Mouse (Mus musculus) liver, embryonic 11.5 days (tissue): Measurements from ENCODE around the gene Cblc. TPM values are rescaled to one million over a fixed set of nuclear protein-coding genes. Genes with fewer than 3 reads are reported as not detected.
A peak's percentile ranks its signal among the peaks of the same experiment; 100 is the strongest.

Experiments used
- ATAC-seq: fragments of 200-750 bp; cut with Nextera tagmentation; replicated peaks from 2 replicates; pipeline ENCODE4 v1.8.0; 2017; ENCODE audit warnings: moderate number of reproducible peaks, mild to moderate bottlenecking, moderate TSS enrichment, moderate library complexity; ENCODE audit not compliant: low FRiP score
- DNase-seq: peaks from one replicate; pipeline ENCODE4 v3.0.0-alpha.2; 2017; ENCODE audit warnings: low spot score
- H3K27ac ChIP-seq: fragments of 300-500 bp; sonication (generic); 2 replicates; pipeline ENCODE4 v1.5.1; 2014; ENCODE audit warnings: mild to moderate bottlenecking, low read depth, low read length, control low read depth
- H3K27me3 ChIP-seq: fragments of 300-500 bp; sonication (generic); replicated peaks from 2 replicates; pipeline ENCODE4 v1.6.1; 2014; ENCODE audit warnings: low read length, mixed read lengths; ENCODE audit not compliant: control insufficient read depth, insufficient read depth
- H3K36me3 ChIP-seq: fragments of 300-500 bp; sonication (generic); 2 replicates; pipeline ENCODE4 v1.6.1; 2014; ENCODE audit warnings: mild to moderate bottlenecking, low read length, moderate library complexity, mixed read lengths; ENCODE audit not compliant: control insufficient read depth, insufficient read depth
- H3K4me1 ChIP-seq: fragments of 300-500 bp; sonication (generic); replicated peaks from 2 replicates; pipeline ENCODE4 v1.6.1; 2014; ENCODE audit warnings: low read length, mixed read lengths; ENCODE audit not compliant: control insufficient read depth, insufficient read depth
- H3K4me2 ChIP-seq: fragments of 300-500 bp; sonication (generic); 2 replicates; pipeline ENCODE4 v1.6.1; 2014; ENCODE audit warnings: mild to moderate bottlenecking, control low read depth, moderate library complexity
- H3K4me3 ChIP-seq: fragments of 300-500 bp; sonication (generic); 2 replicates; pipeline ENCODE4 v1.5.1; 2014; ENCODE audit warnings: low read depth, low read length, control low read depth
- H3K9ac ChIP-seq: fragments of 300-500 bp; sonication (generic); 2 replicates; pipeline ENCODE4 v1.6.1; 2014; ENCODE audit warnings: low read depth, low read length, control low read depth
- H3K9me3 ChIP-seq: fragments of 300-500 bp; sonication (generic); 2 replicates; pipeline ENCODE4 v1.6.1; 2016; ENCODE audit warnings: low read length, inconsistent platforms, mixed read lengths; ENCODE audit not compliant: control insufficient read depth
- WGBS: fragments of 180-500 bp; shearing (Covaris S2); extraction: QIAGEN DNeasy Blood & Tissue Kit; methylation state at CpG from one replicate; pipeline ENCODE4 v1.1.7; 2014; 5-methylcytosine and 5-hydroxymethylcytosine counted together
- polyA plus RNA-seq: library from polyadenylated mRNA; unstranded; fragments of >200 nt; fragmentation: Nextera tagmentation; extraction: Ambion mirVana; gene quantifications from 2 replicates; pipeline ENCODE4 v1.2.1, GENCODE M21; 2014

The Cblc gene
- polyA plus RNA-seq, 1 experiment from 2014 or later, result 1.4 TPM

DNA sequence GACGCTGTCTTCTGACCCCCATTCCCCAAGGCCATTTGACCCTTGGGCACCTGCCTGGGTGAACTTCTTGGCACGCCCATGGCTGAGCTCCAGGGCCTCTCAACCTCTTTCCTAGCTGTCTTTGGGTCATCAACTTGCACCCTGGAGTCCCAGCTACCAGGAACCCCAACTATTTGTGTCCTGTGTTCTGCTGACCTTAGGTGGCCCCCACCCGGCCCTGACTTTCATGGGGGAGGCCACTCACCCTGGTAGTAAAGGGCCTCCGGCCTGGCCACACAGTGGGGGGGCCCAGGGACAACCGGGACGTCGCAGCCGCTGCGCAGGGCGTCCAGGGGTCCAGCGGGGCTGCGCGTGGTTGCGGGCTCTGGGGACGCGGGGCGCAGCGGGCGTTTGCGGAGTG is 25.6 kb upstream of the Cblc start:
- Histone ChIP-seq H3K36me3 (no peaks in the 10 kb centered on the region), H3K9me3 (peaks cover 2% of the 10 kb centered on the region; the same call in 1 of the 2 replicates), H3K4me3 (peak overlapping the region; percentile 44), H3K4me1 (peaks cover 13% of the 10 kb centered on the region), H3K9ac (peak overlapping the region; percentile 57), H3K27ac (no peak overlapping the region), H3K4me2 (peak overlapping the region; percentile 66), H3K27me3 (peaks cover 15% of the 10 kb centered on the region)
- 7% methylated on average over 20 of the region's 20 CpGs for WGBS
- DNase-seq (no peak), ATAC-seq (no peak)

DNA sequence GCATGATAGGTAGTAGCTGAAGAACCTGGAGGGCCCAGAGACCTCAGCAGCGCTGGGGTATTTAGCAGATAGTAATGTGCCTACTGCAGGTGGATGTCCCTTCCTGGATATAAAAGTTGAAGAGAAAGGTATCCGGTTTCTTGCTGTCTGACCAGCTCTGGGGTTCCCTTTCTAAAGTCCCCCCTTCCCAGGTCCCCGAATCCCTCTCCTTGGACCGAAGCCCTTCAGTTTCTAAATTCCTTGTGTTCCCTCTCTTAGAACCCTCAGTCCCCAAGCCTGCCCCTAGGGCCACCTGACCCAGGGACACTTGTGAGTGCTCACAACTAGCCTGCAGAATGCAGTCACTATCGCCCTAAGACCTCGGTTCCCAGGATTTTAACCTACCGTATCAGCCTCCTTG is 25.0 kb upstream of the Cblc start:
- H3K4me2 ChIP-seq, result peak overlapping the region; percentile 66
- H3K4me3 ChIP-seq, result 0 out of 2 replicates have a peak overlapping the region, but pooled peaks have one; percentile 44
- H3K4me1 ChIP-seq, result peaks cover 17% of the 10 kb centered on the region
- no peaks in the 10 kb centered on the region for H3K36me3 ChIP-seq
- DNase-seq (no peak), ATAC-seq (no peak)
- H3K27me3 ChIP-seq, result peaks cover 15% of the 10 kb centered on the region
- 65% methylated on average over 7 of the region's 7 CpGs for WGBS
- no peak overlapping the region for H3K9ac ChIP-seq
- H3K9me3 ChIP-seq, result peaks cover 2% of the 10 kb centered on the region; the same call in 1 of the 2 replicates
- no peak overlapping the region for H3K27ac ChIP-seq

DNA sequence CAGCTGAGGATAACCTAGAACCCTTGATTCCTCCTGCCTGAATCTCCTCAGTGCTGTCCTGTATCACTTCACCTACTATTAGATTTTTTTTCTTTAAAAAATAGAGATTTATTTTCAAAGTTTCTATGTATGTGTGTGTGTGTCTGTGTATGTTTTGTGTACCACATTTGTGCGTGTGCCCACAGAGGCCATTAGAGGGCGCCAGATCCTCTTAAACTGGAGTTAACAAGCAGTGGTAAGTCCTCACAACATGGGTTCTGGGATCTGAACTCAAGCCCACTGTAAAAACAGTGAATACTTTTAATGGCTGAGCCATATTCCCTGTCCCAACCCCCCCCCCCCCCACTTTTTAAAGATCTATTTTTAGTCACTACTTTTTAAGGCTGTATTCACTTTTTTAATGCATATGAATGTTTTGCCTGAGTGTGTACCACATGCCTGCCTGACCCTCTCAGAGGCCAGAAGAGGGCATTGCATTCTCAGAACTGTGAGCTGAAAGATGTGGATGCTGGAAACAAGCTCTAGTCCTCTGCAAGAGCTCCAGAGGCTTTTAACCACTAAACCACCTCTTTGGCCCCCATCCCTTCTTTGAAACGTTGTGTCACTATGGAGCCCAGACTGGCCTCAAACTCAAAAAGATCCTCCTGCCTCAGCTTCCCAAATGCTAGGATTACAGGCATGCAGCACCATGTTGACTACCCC is 23.9 kb upstream of the Cblc start:
- H3K4me3 ChIP-seq, result no peak overlapping the region
- H3K9ac ChIP-seq, result no peak overlapping the region
- no peak overlapping the region for H3K27ac ChIP-seq
- peaks cover 23% of the 10 kb centered on the region for H3K4me1 ChIP-seq
- no peak overlapping the region for H3K4me2 ChIP-seq
- DNase-seq (no peak), ATAC-seq (no peak)
- peaks cover 15% of the 10 kb centered on the region for H3K27me3 ChIP-seq
- H3K36me3 ChIP-seq, result no peaks in the 10 kb centered on the region
- 70% methylated on average over 3 of the region's 3 CpGs for WGBS
- peaks cover 2% of the 10 kb centered on the region; the same call in 1 of the 2 replicates for H3K9me3 ChIP-seq

DNA sequence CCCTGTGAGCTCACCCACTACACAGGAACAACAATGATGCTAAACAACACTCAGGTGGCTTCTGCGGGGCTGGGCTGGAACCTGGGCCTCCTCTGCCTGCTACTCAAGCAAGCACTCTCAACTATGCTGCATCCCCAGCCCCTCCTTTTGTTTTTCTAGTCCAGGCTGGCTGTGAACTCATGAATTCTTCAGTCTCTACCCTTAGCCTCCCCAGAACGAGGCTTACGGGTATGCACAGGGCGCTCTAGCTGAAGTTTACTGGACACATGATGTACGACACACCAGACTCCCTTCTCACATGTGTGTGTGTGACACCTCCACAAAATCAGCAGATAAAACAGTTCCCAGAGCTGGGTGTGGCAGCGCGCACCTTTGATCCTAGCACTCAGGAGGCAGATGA is 22.3 kb upstream of the Cblc start:
- no peak for ATAC-seq
- no peak for DNase-seq
- 74% methylated on average over 7 of the region's 7 CpGs for WGBS

DNA sequence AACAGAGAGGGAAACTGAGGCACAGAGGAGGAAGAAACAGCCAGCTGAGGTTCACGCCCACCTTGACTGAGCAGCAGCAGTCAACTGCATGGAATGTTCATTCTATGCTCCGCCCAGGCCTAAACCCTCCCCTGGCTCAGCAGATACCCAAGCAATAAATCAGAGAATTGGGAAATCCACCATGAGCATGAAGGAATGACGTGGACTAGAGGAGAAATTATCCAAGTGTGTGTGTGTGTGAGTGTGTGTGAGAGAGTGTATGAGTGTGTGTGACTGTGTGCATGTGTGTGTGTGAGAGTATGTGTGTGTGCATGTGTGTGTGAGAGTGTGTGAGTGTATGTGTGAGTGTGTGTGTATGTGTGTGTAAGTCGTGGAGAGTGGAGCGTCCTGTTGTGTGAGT is 21.8 kb upstream of the Cblc start:
- Histone ChIP-seq H3K27me3 (peaks cover 15% of the 10 kb centered on the region), H3K27ac (no peak overlapping the region), H3K9ac (no peak overlapping the region), H3K4me3 (no peak overlapping the region), H3K4me1 (peaks cover 16% of the 10 kb centered on the region), H3K4me2 (no peak overlapping the region), H3K9me3 (peaks cover 2% of the 10 kb centered on the region; the same call in 1 of the 2 replicates), H3K36me3 (no peaks in the 10 kb centered on the region)
- DNase-seq, result no peak
- 67% methylated on average over 5 of the region's 5 CpGs for WGBS
- ATAC-seq, result no peak

More for the DNA sequence above, 22.3 kb upstream of the Cblc start:
- no peak overlapping the region for H3K9ac ChIP-seq
- no peak overlapping the region for H3K4me2 ChIP-seq
- H3K9me3 ChIP-seq, result peaks cover 2% of the 10 kb centered on the region; the same call in 1 of the 2 replicates
- peaks cover 20% of the 10 kb centered on the region for H3K4me1 ChIP-seq
- H3K36me3 ChIP-seq, result no peaks in the 10 kb centered on the region
- no peak overlapping the region for H3K4me3 ChIP-seq
- H3K27me3 ChIP-seq, result peaks cover 15% of the 10 kb centered on the region
- H3K27ac ChIP-seq, result no peak overlapping the region

DNA sequence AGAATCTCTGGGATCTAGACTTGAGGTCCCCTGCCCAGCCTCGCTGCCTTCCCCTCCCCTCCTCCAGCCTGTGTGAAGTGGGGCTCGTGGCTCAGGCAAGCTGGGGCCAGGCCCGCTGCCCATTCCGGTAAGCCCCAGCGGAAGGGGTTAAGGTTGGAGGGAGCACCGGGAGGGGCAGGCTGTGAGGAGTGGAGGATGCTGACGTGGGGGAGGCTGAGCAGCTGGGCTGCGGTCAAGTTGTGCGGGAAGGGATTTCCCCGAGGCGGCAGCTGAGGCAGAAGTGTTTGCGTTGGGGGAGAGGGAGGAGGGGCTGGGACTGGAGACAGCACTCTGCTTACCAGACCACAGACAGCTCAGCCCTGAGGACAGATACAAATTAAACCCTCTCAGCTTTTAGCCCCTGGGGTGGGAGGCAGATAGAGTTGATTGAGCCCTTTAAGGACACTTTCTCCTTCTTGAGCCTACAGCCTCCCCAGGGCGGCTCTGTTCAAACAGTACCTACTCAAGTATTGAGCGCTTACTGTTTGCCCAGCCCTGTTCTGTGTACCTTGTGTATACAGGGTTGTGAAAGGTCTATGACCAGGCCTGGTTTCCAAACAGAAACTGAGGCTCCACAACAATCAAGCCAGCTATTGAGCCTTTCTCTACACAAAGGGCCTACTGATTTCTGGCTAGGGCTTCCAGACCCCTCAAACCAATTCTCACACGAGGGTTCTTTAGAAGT is 20.9 kb upstream of the Cblc start:
- peak overlapping the region; percentile 34; the same call in 1 of the 2 replicates for H3K27ac ChIP-seq
- 8% methylated on average over 15 of the region's 15 CpGs for WGBS
- peak overlapping the region; percentile 58 for H3K4me2 ChIP-seq
- H3K9ac ChIP-seq, result no peak overlapping the region
- peak; percentile 73 for DNase-seq
- H3K4me3 ChIP-seq, result peak overlapping the region; percentile 28; the same call in 1 of the 2 replicates
- no peaks in the 10 kb centered on the region for H3K36me3 ChIP-seq
- H3K9me3 ChIP-seq, result peaks cover 2% of the 10 kb centered on the region; the same call in 1 of the 2 replicates
- H3K4me1 ChIP-seq, result peaks cover 14% of the 10 kb centered on the region
- peak; percentile 61 for ATAC-seq
- H3K27me3 ChIP-seq, result peaks cover 14% of the 10 kb centered on the region

DNA sequence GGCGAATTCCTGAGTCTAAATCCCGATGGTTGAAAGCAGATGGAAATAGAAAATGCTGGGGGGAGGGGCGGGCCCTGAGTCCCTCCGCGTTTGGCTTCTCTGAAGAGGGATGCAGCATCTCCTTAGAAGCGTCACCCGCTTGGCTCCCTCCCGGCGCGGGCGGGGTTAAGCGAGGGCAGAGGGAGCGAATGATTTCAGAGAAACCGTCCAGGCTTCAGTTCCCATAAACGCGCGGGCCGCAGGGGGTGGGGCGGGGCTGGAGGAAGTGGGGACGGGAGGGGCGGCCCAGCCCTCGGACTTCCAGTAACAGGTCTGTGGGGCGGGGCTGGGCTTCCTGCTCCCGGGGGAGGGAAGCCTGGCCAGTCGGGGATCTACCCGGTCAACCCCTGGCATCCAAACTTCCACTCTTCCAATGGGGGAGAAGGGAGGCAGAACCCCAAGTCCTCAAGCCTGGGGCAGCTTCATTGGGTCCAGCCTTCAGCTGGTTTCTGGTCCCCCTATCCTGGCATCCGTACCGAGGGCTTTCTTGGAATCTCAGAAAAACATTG is 19.7 kb upstream of the Cblc start:
- Histone ChIP-seq H3K4me2 (peak overlapping the region; percentile 58), H3K9me3 (peaks cover 2% of the 10 kb centered on the region; the same call in 1 of the 2 replicates), H3K36me3 (no peaks in the 10 kb centered on the region), H3K4me1 (peaks cover 12% of the 10 kb centered on the region), H3K4me3 (peak overlapping the region; percentile 28), H3K27ac (no peak overlapping the region), H3K9ac (no peak overlapping the region), H3K27me3 (peaks cover 11% of the 10 kb centered on the region)
- peak; percentile 83 for DNase-seq
- peak; percentile 60 for ATAC-seq
- WGBS, result under 1% methylated on average over 28 of the region's 28 CpGs

DNA sequence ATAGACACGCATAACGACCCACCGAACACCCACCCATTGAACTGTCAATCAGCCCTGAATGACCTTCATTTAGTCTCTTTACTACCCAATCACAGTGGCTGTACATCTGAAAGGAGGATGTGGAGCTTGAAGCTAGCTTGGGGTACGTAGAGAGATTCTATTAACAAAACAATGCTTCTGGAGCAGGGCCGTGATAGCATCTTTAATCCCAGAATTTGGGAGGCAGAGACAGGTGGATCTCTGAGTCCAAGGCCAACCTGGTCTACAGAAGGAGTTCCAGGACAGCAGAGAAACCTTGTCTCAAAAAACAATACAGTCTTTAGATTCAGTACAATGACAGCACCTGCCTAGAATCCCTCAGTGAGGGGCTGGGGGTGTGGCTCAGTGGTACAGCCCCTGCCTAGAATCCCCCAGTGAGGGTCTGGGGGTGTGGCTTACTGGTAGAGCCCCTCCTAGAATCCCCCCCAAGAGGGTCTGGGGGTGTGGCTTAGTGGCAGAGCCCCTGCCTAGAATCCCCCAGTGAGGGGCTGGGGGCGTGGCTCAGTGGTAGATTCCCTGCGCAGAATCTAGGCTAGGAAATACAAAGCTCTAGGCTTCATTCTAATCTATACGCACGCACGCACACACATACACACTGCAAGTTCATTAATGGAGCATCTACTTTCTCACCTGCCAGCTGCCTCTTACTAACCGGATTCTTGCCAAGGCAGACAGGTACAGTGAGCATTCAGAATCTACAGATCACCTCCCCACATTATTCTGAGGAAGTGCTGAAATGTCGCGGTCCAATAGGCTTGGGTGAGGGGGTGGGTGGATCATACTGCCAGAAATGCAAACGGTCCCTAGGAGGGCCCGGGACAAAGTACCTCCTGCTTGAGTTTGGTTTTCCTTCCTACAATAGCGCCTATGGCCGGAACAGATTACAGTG is 19.0 kb upstream of the Cblc start:
- H3K4me1 ChIP-seq, result peaks cover 15% of the 10 kb centered on the region
- H3K27ac ChIP-seq, result no peak overlapping the region
- no peaks in the 10 kb centered on the region for H3K36me3 ChIP-seq
- WGBS, result 32% methylated on average over 17 of the region's 17 CpGs
- DNase-seq (no peak), ATAC-seq (peak; percentile 30)
- peaks cover 14% of the 10 kb centered on the region for H3K27me3 ChIP-seq
- peaks cover 2% of the 10 kb centered on the region; the same call in 1 of the 2 replicates for H3K9me3 ChIP-seq
- peak overlapping the region; percentile 58 for H3K4me2 ChIP-seq
- no peak overlapping the region for H3K9ac ChIP-seq
- H3K4me3 ChIP-seq, result peak overlapping the region; percentile 28
